Mouse (Mus musculus): ENCODE measurements at regions not wholly inside any gene's neighbourhood (a gene's known extent, or its start where the extent isn't known, plus 50 kb on each side); places are given as distances from the start of the nearest gene placed in this dataset.

GRCm38 (mm10) chr9:80615114-80615513, 149.8 kb upstream of the Impg1 start:
- TF ChIP-seq CTCF (IDR thresholded peaks at IDR 0.05; ENCODE audit: low read depth, low read length) = no peak
- no peak for TF ChIP-seq EP300 (IDR thresholded peaks at IDR 0.05; ENCODE audit: insufficient read depth, low read depth, low read length)
